Mouse (Mus musculus) heart, adult 2 months (tissue): ENCODE results near the gene Srsf12. TPM values are rescaled to one million over a fixed set of nuclear protein-coding genes. Genes with fewer than 3 reads are reported as not detected.

ENCODE experiments used
- DNase-seq, 2 experiments: peaks; one replicate each; pipeline ENCODE4 v3.0.0; 2021
- H3K27ac ChIP-seq: fragments of 200-600 bp; 2 replicates; pipeline ENCODE4 v1.8.1; 2022
- H3K27me3 ChIP-seq: fragments of 200-500 bp; 2 replicates; pipeline ENCODE4 v1.6.1; 2012; ENCODE audit warnings: mild to moderate bottlenecking, low read length, inconsistent platforms, mixed read lengths; ENCODE audit not compliant: control insufficient read depth, insufficient read depth
- H3K36me3 ChIP-seq: fragments of 200-500 bp; 2 replicates; pipeline ENCODE4 v1.6.1; 2012; ENCODE audit warnings: low read length, inconsistent platforms; ENCODE audit not compliant: control insufficient read depth, insufficient read depth
- H3K4me1 ChIP-seq: fragments of 200-500 bp; 2 replicates; pipeline ENCODE4 v1.6.1; 2011; ENCODE audit warnings: low read length; ENCODE audit not compliant: control insufficient read depth, insufficient read depth
- H3K4me3 ChIP-seq: fragments of 200-600 bp; 2 replicates; pipeline ENCODE4 v1.8.1; 2022
- H3K79me2 ChIP-seq: fragments of 200-500 bp; replicated peaks from 2 replicates; pipeline ENCODE4 v1.6.1; 2012; ENCODE audit warnings: mild to moderate bottlenecking, inconsistent platforms, low read length, moderate library complexity, mixed read lengths; ENCODE audit not compliant: control insufficient read depth, insufficient read depth
- H3K9ac ChIP-seq: fragments of 200-500 bp; 2 replicates; pipeline ENCODE4 v1.6.1; 2012; ENCODE audit warnings: low read depth, mild to moderate bottlenecking, control low read depth, inconsistent platforms, low read length, mixed read lengths
- CTCF ChIP-seq: fragments of 200-600 bp; IDR thresholded peaks from 2 replicates; pipeline ENCODE4 v1.8.1; 2022; ENCODE audit warnings: antibody characterized with exemption, mild to moderate bottlenecking, moderate library complexity
- EP300 ChIP-seq: fragments of 200-500 bp; IDR thresholded peaks from 2 replicates; pipeline ENCODE4 v1.6.1; 2011; ENCODE audit warnings: low read depth, low read length, control low read depth; ENCODE audit not compliant: insufficient read depth
- POLR2A ChIP-seq: fragments of 200-500 bp; IDR thresholded peaks from 2 replicates; pipeline ENCODE4 v1.6.1; 2011; ENCODE audit warnings: mild to moderate bottlenecking, low read depth, low read length, control low read depth; ENCODE audit not compliant: insufficient read depth
- WGBS: fragments of 180-500 bp; shearing (Covaris S2); methylation state at CpG from one replicate; pipeline ENCODE4 v1.1.7; 2018; 5-methylcytosine and 5-hydroxymethylcytosine counted together
- intact Hi-C: fragments of 180-260 bp; cut with DNase I; formaldehyde crosslinking; loops from one replicate; pipeline ENCODE4 v1.15.1; 2025
- polyA plus RNA-seq: library from polyadenylated mRNA; depleted of rRNA; stranded (reverse); fragments of >200 nt; gene quantifications from 2 replicates; pipeline ENCODE4 v1.2.3, GENCODE M21; 2012
- total RNA-seq, 2 experiments: library from RNA; stranded (reverse); gene quantifications; 2 replicates each; pipeline ENCODE4 v1.2.3; 2021

Srsf12 gene
- total and polyA plus RNA-seq, 3 experiments = not detected

- TF ChIP-seq CTCF (no peak), POLR2A (peak; percentile 40), EP300 (peak; percentile 5; the same call in 1 of the 2 replicates)
- peak overlapping the region; percentile 98 for H3K9ac ChIP-seq
Observed at GRCm38 (mm10) chr4:33247479-33248053, 38.8 kb downstream of the Srsf12 start.

GRCm38 (mm10) chr4:33248062-33248889 is 39.5 kb downstream of the Srsf12 start:
- Histone ChIP-seq H3K4me3 (peak overlapping the region; percentile 97), H3K36me3 (peaks cover 33% of the 10 kb centered on the region), H3K9ac (peak overlapping the region; percentile 98), H3K27ac (peak overlapping the region; percentile 100), H3K4me1 (peaks cover 9% of the 10 kb centered on the region), H3K27me3 (no peaks in the 10 kb centered on the region), H3K79me2 (0 out of 2 replicates have a peak, but pooled peaks cover 2% of the 10 kb centered on the region)
- WGBS = under 1% methylated on average over 84 of the region's 88 CpGs
- peak; percentile 98 to 99 for DNase-seq
- TF ChIP-seq EP300 (peak; percentile 89), CTCF (no peak), POLR2A (peak; percentile 98)
- intact Hi-C loops = loop anchor here (5.0 kb wide), 1 partner anchor 61 kb away; the partner anchor contains the start of gene Pm20d2

More at GRCm38 (mm10) chr4:33247479-33248053, 38.8 kb downstream of the Srsf12 start:
- peak overlapping the region; percentile 100 for H3K27ac ChIP-seq
- WGBS = under 1% methylated on average over 60 of the region's 60 CpGs
- H3K4me1 ChIP-seq = peaks cover 9% of the 10 kb centered on the region
- peak overlapping the region; percentile 97 for H3K4me3 ChIP-seq
- no peaks in the 10 kb centered on the region for H3K27me3 ChIP-seq
- intact Hi-C loops = loop anchor here (1.0 to 5.0 kb wide), 4 partner anchors 14 to 217 kb away; partner anchors contain the start of genes Pm20d2 and Ube2j1
- DNase-seq = peak; percentile 98 to 100
- peaks cover 34% of the 10 kb centered on the region for H3K36me3 ChIP-seq
- 0 out of 2 replicates have a peak, but pooled peaks cover 2% of the 10 kb centered on the region for H3K79me2 ChIP-seq

DNA sequence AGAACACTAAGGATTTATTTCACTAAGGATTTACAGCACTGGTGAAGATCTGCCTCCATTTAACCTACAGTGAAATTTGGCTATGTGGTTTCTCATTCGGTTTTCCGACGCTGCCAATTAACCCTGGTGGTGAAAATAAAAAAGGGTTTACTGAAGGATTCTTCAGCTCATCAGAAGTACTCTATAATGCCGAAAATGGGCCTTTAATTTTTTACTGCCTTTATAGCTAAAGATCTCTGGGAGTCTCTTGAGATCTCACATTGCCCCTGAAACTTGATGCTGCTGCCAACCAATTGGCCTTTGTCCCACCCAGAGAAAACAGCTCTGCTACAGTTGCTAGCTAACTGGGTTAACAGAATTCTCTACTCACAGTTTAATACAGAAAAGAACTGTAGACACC is 40.1 kb downstream of the Srsf12 start:
- TF ChIP-seq CTCF = peak; percentile 38
- TF ChIP-seq POLR2A = no peak
- Histone ChIP-seq H3K9ac (no peak overlapping the region), H3K79me2 (0 out of 2 replicates have a peak, but pooled peaks cover 2% of the 10 kb centered on the region), H3K36me3 (peaks cover 27% of the 10 kb centered on the region), H3K4me3 (peak overlapping the region; percentile 57), H3K27ac (peak overlapping the region; percentile 100), H3K4me1 (peaks cover 7% of the 10 kb centered on the region), H3K27me3 (no peaks in the 10 kb centered on the region)
- DNase-seq = no peak
- intact Hi-C loops = loop anchor here (5.0 kb wide), 1 partner anchor 62 kb away; the partner anchor contains the start of gene Pm20d2
- WGBS = 3% methylated on average over 4 of the region's 4 CpGs

- Histone ChIP-seq H3K27ac (no peak overlapping the region), H3K36me3 (peaks cover 20% of the 10 kb centered on the region), H3K79me2 (0 out of 2 replicates have a peak, but pooled peaks cover 2% of the 10 kb centered on the region), H3K9ac (no peak overlapping the region), H3K27me3 (no peaks in the 10 kb centered on the region), H3K4me3 (no peak overlapping the region), H3K4me1 (peaks cover 4% of the 10 kb centered on the region)
- intact Hi-C loops = loop anchor here (5.0 kb wide), 1 partner anchor 62 kb away; the partner anchor contains the start of gene Pm20d2
- TF ChIP-seq CTCF = no peak
- DNase-seq = no peak
- WGBS = 91% methylated on average over 1 of the region's 1 CpGs
Observed at GRCm38 (mm10) chr4:33249716-33250230, 41.0 kb downstream of the Srsf12 start.

GRCm38 (mm10) chr4:33250867-33251266 is 42.1 kb downstream of the Srsf12 start:
- Histone ChIP-seq H3K4me1 (peaks cover 3% of the 10 kb centered on the region), H3K9ac (no peak overlapping the region), H3K79me2 (0 out of 2 replicates have a peak, but pooled peaks cover 1% of the 10 kb centered on the region), H3K27me3 (no peaks in the 10 kb centered on the region), H3K27ac (no peak overlapping the region), H3K4me3 (no peak overlapping the region), H3K36me3 (peaks cover 9% of the 10 kb centered on the region)
- no peak for TF ChIP-seq POLR2A
- TF ChIP-seq EP300 = no peak
- no peak for TF ChIP-seq CTCF
- WGBS = 76% methylated on average over 2 of the region's 2 CpGs
- intact Hi-C loops = no loop called here
- no peak for DNase-seq
